Comparison of ENCODE assay signal across 19 mouse cellular contexts in genomic region chr12:86153213-86153957, GRCm38 (mm10).
DNase-seq lines count a peak whose midpoint lies in the region; ATAC-seq and TF ChIP-seq lines count a peak whose summit lies in the region.
"Had no signal": no experiment of that assay in that cellular context is flagged by ENCODE, and none has a peak within 500 bp of the region (broad histone marks: within the 10 kb centered on the region; RNA-seq: fewer than 3 reads in every experiment).

No protein-coding gene starts in this region.

- no peak for ATAC-seq in heart, embryonic 11.5 days (replicated peaks; ENCODE audit: insufficient number of reproducible peaks, low FRiP score, low TSS enrichment)
- peak; percentile 62; the same call in 1 of the 2 replicates for ATAC-seq in hindbrain, embryonic 12.5 days (ENCODE audit: low FRiP score)
- ATAC-seq in midbrain, embryonic 15.5 days (replicated peaks) = peak; percentile 67
- ATAC-seq: forebrain, postnatal 0 days had no signal

- WGBS in heart, embryonic 11.5 days (ENCODE audit: insufficient replicate concordance) = 70% methylated on average over 12 of the region's 12 CpGs
- WGBS in hindbrain, embryonic 12.5 days = 42% methylated on average over 12 of the region's 12 CpGs
- WGBS in midbrain, embryonic 15.5 days = 33% methylated on average over 12 of the region's 12 CpGs

- no peak overlapping the region for H3K9ac ChIP-seq in heart, embryonic 11.5 days (ENCODE audit: low read depth, low read length)
- H3K9ac ChIP-seq in hindbrain, embryonic 12.5 days = no peak overlapping the region
- H3K9ac ChIP-seq in midbrain, embryonic 15.5 days = no peak overlapping the region
- H3K9ac ChIP-seq: forebrain, postnatal 0 days; lung, embryonic 15.5 days; neural tube, embryonic 13.5 days had no signal

- peaks cover 9% of the 10 kb centered on the region; the same call in 1 of the 2 replicates for H3K36me3 ChIP-seq in heart, embryonic 11.5 days (ENCODE audit: control insufficient read depth, insufficient read depth, low read length)
- H3K36me3 ChIP-seq in hindbrain, embryonic 12.5 days = peaks cover 4% of the 10 kb centered on the region; the same call in 1 of the 2 replicates
- H3K36me3 ChIP-seq in midbrain, embryonic 15.5 days (replicated peaks) = 0 out of 2 replicates have a peak, but pooled peaks cover 3% of the 10 kb centered on the region
- H3K36me3 ChIP-seq: lung, embryonic 15.5 days had no signal

- no peaks in the 10 kb centered on the region for H3K27me3 ChIP-seq in heart, embryonic 11.5 days (ENCODE audit: control insufficient read depth, insufficient read depth, low read length)
- H3K27me3 ChIP-seq in hindbrain, embryonic 12.5 days = 0 out of 2 replicates have a peak, but pooled peaks cover 4% of the 10 kb centered on the region
- no peaks in the 10 kb centered on the region for H3K27me3 ChIP-seq in midbrain, embryonic 15.5 days (replicated peaks)
- H3K27me3 ChIP-seq: lung, embryonic 15.5 days; neural tube, embryonic 13.5 days had no signal

- no peak for TF ChIP-seq CTCF in layer of hippocampus, adult 2 months (conservative IDR thresholded peaks at IDR 0.05)

- H3K27ac ChIP-seq in heart, embryonic 11.5 days (ENCODE audit: low read depth, low read length) = peak overlapping the region; percentile 11; the same call in 1 of the 2 replicates
- H3K27ac ChIP-seq in layer of hippocampus, adult 2 months = peak overlapping the region; percentile 47; the same call in 1 of the 2 replicates
- H3K27ac ChIP-seq in hindbrain, embryonic 12.5 days = peak overlapping the region; percentile 24; the same call in 1 of the 2 replicates
- H3K27ac ChIP-seq in midbrain, embryonic 15.5 days = peak overlapping the region; percentile 11; the same call in 1 of the 2 replicates
- H3K27ac ChIP-seq: lung, embryonic 15.5 days; neural tube, embryonic 13.5 days had no signal

- intact Hi-C loops in heart, postnatal 36 days (cut with DNase I) = no loop called here

- DNase-seq in heart, postnatal 36 days = no peak
- no peak for DNase-seq in layer of hippocampus, adult 2 months (ENCODE audit: low spot score in 2 of 2)
- no peak for DNase-seq in layer of hippocampus, postnatal 14 days (ENCODE audit: low spot score in 2 of 2)
- DNase-seq in kidney, postnatal 10 days = no peak
- DNase-seq in right cerebral cortex, postnatal 36 days (ENCODE audit: low spot score in 2 of 2) = no peak
- DNase-seq: adrenal gland, postnatal 10 days; cerebellum, adult 11-12 months; cerebellum, postnatal 25 days; forebrain, postnatal 0 days; kidney, adult 8-10 months; kidney, postnatal 36 days; right cerebral cortex, postnatal 4 days; thymus, postnatal 4 days had no signal

- H3K4me1 ChIP-seq in heart, embryonic 11.5 days (ENCODE audit: control insufficient read depth, insufficient read depth, low read length) = peaks cover 36% of the 10 kb centered on the region
- H3K4me1 ChIP-seq in hindbrain, embryonic 12.5 days = peaks cover 42% of the 10 kb centered on the region
- H3K4me1 ChIP-seq in midbrain, embryonic 15.5 days = peaks cover 27% of the 10 kb centered on the region

- H3K4me2 ChIP-seq in heart, embryonic 11.5 days = no peak overlapping the region
- no peak overlapping the region for H3K4me2 ChIP-seq in hindbrain, embryonic 12.5 days (replicated peaks)
- H3K4me2 ChIP-seq in midbrain, embryonic 15.5 days = no peak overlapping the region
- H3K4me2 ChIP-seq: liver, embryonic 11.5 days; lung, embryonic 15.5 days; neural tube, embryonic 13.5 days had no signal

- peaks cover 3% of the 10 kb centered on the region; the same call in 1 of the 2 replicates for H3K9me3 ChIP-seq in heart, embryonic 11.5 days (replicated peaks; ENCODE audit: control insufficient read depth, low read length)
- no peaks in the 10 kb centered on the region for H3K9me3 ChIP-seq in hindbrain, embryonic 12.5 days (replicated peaks)
- H3K9me3 ChIP-seq in midbrain, embryonic 15.5 days = no peaks in the 10 kb centered on the region
- H3K9me3 ChIP-seq: lung, embryonic 15.5 days; neural tube, embryonic 13.5 days had no signal

- H3K4me3 ChIP-seq in heart, embryonic 11.5 days (ENCODE audit: low read depth, low read length) = no peak overlapping the region
- H3K4me3 ChIP-seq in layer of hippocampus, adult 2 months = no peak overlapping the region
- H3K4me3 ChIP-seq in hindbrain, embryonic 12.5 days = no peak overlapping the region
- no peak overlapping the region for H3K4me3 ChIP-seq in midbrain, embryonic 15.5 days
- H3K4me3 ChIP-seq: lung, embryonic 15.5 days; neural tube, embryonic 13.5 days had no signal
